Mouse (Mus musculus) thymus, adult 2 months (tissue): Measurements from ENCODE around the gene Pold1.
A peak's percentile ranks its signal among the peaks of the same experiment; 100 is the strongest.

Source experiments
- CTCF ChIP-seq: fragments of 200-500 bp; IDR thresholded peaks from 2 replicates; pipeline ENCODE4 v1.5.1; 2012; ENCODE audit warnings: mild to moderate bottlenecking, control low read depth, low read length, moderate library complexity, borderline replicate concordance; ENCODE audit not compliant: control insufficient read depth, poor library complexity, insufficient read depth; ENCODE audit errors: extremely low read depth
- POLR2A ChIP-seq: fragments of 200-500 bp; IDR thresholded peaks from 2 replicates; pipeline ENCODE4 v1.6.1; 2012; ENCODE audit warnings: mild to moderate bottlenecking, low read length, control low read depth, moderate library complexity; ENCODE audit not compliant: control insufficient read depth, poor library complexity, insufficient read depth; ENCODE audit errors: extremely low read depth

DNA sequence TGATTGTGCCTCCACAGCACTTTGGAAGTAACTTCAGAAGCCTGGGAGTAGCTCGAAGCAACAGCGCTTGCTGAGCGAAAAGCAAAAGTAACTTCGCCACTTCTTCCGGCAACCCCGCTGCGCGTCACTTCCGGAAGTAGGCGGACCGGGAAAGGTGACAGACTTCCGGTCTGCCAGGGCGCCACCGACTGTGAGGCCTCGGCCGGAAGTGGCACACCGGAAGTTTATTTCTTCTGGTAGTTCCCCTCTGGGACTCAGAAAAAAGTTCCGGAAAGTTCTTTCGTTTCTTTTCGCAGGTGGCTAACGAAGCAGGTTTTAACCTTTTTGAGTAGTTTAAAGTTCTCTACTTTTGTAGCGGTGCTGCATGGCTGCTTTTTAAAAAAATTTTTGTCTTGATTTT, 5.2 kb upstream of the Pold1 start, which contains the start of gene Nr1h2:
- TF ChIP-seq POLR2A (no peak), CTCF (0 out of 2 replicates have a peak, but pooled peaks have one; percentile 28)
